Mouse (Mus musculus) T-helper 17 cell (primary cell): ENCODE measurements around the gene Mrpl58.
"Not testable (repeated sequence)": the region's sequence is repeated elsewhere in the genome, so short reads cannot be mapped to it uniquely, and the experiment has no call there.

ENCODE experiments used
- in situ Hi-C, 2 experiments: fragments of 300-600 bp; cut with MboI, MseI; formaldehyde crosslinking; loops; 1 replicate in 1 of 2; 2 replicates in 1 of 2; pipeline ENCODE4 v1.15.1; 2025; ENCODE audit warnings: high pct_unique_total_duplicates in 2 of 2

Gene Mrpl58

GRCm38 (mm10) chr11:115381743-115382539, 21.6 kb upstream of the Mrpl58 start, which contains the start of gene Cdr2l:
Cdr2l (plus strand) TSS chr11:115381916.
- in situ Hi-C loops, result no loop called here

GRCm38 (mm10) chr11:115382891-115383290, 20.7 kb upstream of the Mrpl58 start:
- in situ Hi-C loops, result no loop called here

GRCm38 (mm10) chr11:115383701-115384474, 19.7 kb upstream of the Mrpl58 start:
- in situ Hi-C loops, result no loop called here

- in situ Hi-C loops, result no loop called here
Observed at GRCm38 (mm10) chr11:115384587-115384986, 19.0 kb upstream of the Mrpl58 start.

- in situ Hi-C loops, result not testable (repeated sequence)
Observed at GRCm38 (mm10) chr11:115386859-115387258, 16.7 kb upstream of the Mrpl58 start.

- in situ Hi-C loops, result no loop called here
Observed at GRCm38 (mm10) chr11:115391358-115391757, 12.2 kb upstream of the Mrpl58 start.

GRCm38 (mm10) chr11:115393721-115394325, 9.7 kb upstream of the Mrpl58 start:
- in situ Hi-C loops, result no loop called here

GRCm38 (mm10) chr11:115398085-115398484, 5.5 kb upstream of the Mrpl58 start:
- in situ Hi-C loops, result no loop called here

- in situ Hi-C loops, result loop anchor here in 1 of 2 experiments (25.0 kb wide), 1 partner anchor 1738 kb away; the partner anchor contains the start of gene Slc39a11
Observed at GRCm38 (mm10) chr11:115400126-115400525, 3.4 kb upstream of the Mrpl58 start.

- in situ Hi-C loops, result loop anchor here in 1 of 2 experiments (25.0 kb wide), 1 partner anchor 1739 kb away; the partner anchor contains the start of gene Slc39a11
Observed at GRCm38 (mm10) chr11:115400630-115401391, 2.7 kb upstream of the Mrpl58 start.

GRCm38 (mm10) chr11:115405723-115406122, 2.2 kb downstream of the Mrpl58 start:
- in situ Hi-C loops, result loop anchor here in 1 of 2 experiments (25.0 kb wide), 1 partner anchor 1743 kb away; the partner anchor contains the start of gene Slc39a11

- in situ Hi-C loops, result loop anchor here in 1 of 2 experiments (25.0 kb wide), 1 partner anchor 1745 kb away; the partner anchor contains the start of gene Slc39a11
Observed at GRCm38 (mm10) chr11:115406858-115407401, 3.4 kb downstream of the Mrpl58 start.

- in situ Hi-C loops, result loop anchor here in 1 of 2 experiments (25.0 kb wide), 1 partner anchor 1746 kb away; the partner anchor contains the start of gene Slc39a11
Observed at GRCm38 (mm10) chr11:115408266-115408920, 4.8 kb downstream of the Mrpl58 start.

- in situ Hi-C loops, result loop anchor here in 1 of 2 experiments (25.0 kb wide), 1 partner anchor 1747 kb away; the partner anchor contains the start of gene Slc39a11
Observed at GRCm38 (mm10) chr11:115409556-115409955, 6.0 kb downstream of the Mrpl58 start.

GRCm38 (mm10) chr11:115419531-115420237, 16.1 kb downstream of the Mrpl58 start, which contains the start of the genes Atp5h and Kctd2:
Atp5h (minus strand) TSS chr11:115419962.
Kctd2 (plus strand) TSS chr11:115420128.
- in situ Hi-C loops, result loop anchor here (10.0 to 25.0 kb wide), 2 partner anchors 55 to 1757 kb away; partner anchors contain the start of genes Armc7 (in 1 of the 2) and Slc39a11 (in 1 of the 2)

- in situ Hi-C loops, result loop anchor here (10.0 to 25.0 kb wide), 2 partner anchors 54 to 1758 kb away; partner anchors contain the start of genes Armc7 (in 1 of the 2) and Slc39a11 (in 1 of the 2)
Observed at GRCm38 (mm10) chr11:115420336-115421190, 17.0 kb downstream of the Mrpl58 start.

- in situ Hi-C loops, result loop anchor here (10.0 to 25.0 kb wide), 2 partner anchors 53 to 1759 kb away; partner anchors contain the start of genes Armc7 (in 1 of the 2) and Slc39a11 (in 1 of the 2)
Observed at GRCm38 (mm10) chr11:115421328-115421727, 17.8 kb downstream of the Mrpl58 start.
